Mouse (Mus musculus): ENCODE measurements at regions not wholly inside any gene's neighbourhood (a gene's known extent, or its start where the extent isn't known, plus 50 kb on each side); places are given as distances from the start of the nearest gene placed in this dataset.

- DNase-seq: peak; percentile 24 to 41
Measured at GRCm38 (mm10) chr8:25463532-25463931, 639.4 kb upstream of the Adam5 start.

DNA sequence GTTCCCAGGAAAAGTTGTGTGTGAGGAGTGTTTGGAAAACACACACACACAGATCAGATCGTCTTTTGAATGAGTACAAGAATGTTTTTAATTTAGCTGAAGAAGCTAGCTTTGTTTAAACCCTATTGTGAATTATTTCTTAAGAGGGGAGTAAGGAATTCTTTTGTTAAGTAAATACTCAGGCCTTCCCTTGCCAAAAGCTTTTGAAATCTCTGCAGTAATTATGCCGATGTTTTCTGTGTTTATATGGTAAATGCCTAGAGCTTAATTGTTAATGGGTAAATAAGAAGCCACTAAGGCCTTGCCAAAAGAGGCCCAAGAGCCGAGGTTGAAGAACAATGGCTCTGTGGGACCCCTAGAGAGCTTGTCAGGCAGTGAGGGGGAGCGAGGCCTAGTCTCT, 638.3 kb upstream of the Adam5 start:
- no peak for DNase-seq

DNA sequence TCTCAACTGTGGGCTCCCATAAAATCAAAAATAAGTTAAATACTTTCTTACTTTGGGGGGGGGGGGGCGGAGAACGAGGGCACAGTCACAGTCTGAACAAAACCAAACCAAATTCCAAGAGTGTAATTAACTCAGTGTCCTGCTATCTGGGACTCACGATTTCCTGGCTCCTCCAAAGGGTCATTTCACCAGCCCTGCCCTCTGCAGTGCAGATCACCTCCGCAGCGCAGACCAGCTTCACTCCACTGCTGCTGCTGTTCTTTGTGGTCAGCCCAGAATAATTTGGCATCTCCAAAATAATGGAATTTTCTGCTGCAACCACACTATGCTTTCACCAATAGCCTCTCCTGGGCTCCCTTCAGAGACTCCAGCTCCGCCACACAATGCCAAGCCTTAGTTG, 631.5 kb upstream of the Adam5 start:
- DNase-seq: no peak

DNA sequence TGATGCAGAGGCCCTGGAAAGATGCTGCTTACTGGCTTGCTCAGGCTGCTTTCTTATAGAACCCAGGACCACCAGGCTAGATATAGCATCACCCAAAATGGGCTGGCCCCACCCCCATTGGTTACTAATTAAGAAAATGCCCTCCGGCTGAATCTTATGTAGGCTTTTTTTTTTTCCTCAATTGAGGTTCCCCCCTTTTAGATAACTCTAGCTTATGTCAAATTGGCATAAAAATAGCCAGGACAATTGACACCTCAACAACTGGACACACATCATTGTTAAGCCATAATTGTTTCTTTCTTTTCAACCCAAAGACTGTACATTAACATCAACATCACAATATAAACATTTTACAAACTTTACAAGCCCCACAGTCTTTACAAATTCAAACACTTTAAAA, 630.8 kb upstream of the Adam5 start:
- no peak for DNase-seq

DNA sequence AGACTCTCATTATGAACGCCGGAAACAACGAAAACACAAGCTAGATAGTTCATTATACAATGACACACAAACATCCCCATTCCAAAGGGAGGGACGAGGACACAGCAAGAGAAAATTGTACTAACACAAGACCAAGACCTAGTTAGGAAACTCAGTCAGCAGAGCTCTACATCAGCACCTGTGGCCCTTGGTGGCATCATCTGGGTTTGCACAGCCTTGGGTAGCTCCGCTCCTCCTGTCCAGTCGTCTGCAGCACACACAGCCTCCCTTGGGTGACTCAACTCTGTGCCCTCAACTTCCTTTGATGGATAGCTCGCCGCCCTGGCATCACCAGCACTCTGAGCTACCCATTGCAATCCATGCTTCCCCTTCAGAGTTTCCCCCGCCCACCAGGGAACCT, 629.7 kb upstream of the Adam5 start:
- no peak for DNase-seq

DNA sequence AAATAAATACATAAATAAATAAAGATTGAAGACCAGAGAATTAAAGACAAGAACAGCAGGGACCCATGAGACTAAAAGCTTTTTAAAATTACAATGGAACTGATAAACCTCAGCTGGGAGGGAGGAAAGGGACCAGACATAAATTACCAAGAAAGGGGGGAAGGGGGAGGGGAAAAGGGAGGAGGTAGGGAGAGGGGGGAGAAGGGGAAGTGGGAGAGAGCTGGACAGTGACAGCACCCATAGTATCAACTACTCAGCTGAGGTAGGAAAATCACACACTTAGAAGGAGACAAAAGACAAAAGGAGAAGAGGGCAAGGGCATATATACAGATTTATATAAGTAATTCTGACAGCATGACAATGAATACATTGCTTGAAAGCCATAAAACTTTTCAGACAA, 626.4 kb upstream of the Adam5 start:
- no peak for DNase-seq

DNA sequence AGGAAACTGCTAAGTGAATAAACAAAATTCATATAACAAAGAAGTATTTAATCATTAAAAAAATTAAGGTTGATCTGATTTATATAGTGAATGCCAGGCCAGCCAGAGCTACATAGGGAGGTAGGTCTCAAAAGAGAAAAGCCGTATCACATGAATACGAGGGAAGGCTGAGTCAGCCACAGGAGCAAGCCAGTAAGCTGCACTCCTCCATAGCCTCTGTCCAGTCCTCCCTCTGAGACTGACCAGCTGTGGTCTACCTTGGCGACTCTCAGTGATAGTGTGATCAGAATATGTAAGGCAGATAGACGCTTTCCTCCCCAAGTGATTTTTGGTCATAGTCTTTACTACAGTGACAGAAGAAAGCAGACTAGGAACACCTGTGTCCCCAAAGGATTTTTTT, 625.4 kb upstream of the Adam5 start:
- DNase-seq: no peak

DNA sequence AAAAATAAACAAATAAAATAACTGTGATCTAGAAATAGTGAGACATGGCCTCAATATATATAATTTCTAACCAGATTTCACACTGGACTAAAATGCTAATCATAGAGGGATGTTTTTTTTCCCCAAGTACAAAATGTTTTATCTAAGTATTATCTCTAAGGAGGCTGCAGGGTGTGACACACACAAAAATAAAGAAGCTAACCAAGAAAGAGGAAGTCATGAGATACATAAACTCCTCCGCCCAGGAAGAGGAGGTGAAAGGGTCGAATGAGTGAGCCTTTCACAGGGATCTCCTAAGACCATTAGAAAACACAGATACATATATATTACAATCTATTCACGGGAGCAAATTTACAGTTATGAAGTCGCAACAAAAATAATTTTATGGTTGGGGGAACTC, 623.7 kb upstream of the Adam5 start:
- no peak for DNase-seq

- DNase-seq: no peak
Measured at GRCm38 (mm10) chr8:25445968-25446367, 621.8 kb upstream of the Adam5 start.

- no peak for DNase-seq
Measured at GRCm38 (mm10) chr8:25445054-25445453, 620.9 kb upstream of the Adam5 start.

DNA sequence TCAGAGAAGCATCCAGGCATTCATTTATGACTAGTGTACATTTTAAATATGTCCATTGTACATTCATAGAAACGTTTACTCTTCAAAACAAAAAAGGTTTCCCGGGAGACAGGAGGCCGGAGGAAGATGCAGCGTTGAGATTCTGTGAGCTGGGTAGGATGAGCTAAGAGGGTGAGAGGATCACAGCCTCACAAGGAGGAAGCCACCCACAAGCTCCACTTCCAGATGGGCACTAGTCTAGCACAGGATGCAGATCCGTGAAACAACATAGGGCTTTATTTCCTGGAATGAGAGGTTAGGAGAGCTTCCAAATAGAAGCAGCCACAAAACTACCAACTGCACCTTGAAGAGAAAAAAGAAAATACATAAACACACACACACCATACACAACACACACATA, 619.4 kb upstream of the Adam5 start:
- DNase-seq: no peak

DNA sequence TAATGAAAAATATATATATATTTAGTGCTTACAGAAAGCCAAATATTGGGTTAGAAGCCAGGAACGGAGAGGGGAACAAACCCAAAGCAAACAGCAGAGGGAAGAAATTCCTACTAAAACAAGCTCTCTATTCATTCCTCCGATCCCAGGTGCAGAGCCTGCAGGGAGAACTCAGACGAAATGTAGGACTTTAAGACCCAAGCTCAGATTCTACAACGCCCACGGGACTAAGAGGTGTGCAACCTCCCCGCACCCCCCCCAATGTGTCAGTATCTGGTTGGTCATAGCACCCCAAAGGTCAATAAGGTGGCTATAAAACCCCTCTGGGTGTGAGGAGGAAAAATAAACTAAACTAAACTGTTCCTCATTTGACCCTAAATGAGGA, 616.9 kb upstream of the Adam5 start:
- no peak for DNase-seq

GRCm38 (mm10) chr8:25440391-25441056, 616.4 kb upstream of the Adam5 start:
- peak; percentile 50 to 54 for DNase-seq

DNA sequence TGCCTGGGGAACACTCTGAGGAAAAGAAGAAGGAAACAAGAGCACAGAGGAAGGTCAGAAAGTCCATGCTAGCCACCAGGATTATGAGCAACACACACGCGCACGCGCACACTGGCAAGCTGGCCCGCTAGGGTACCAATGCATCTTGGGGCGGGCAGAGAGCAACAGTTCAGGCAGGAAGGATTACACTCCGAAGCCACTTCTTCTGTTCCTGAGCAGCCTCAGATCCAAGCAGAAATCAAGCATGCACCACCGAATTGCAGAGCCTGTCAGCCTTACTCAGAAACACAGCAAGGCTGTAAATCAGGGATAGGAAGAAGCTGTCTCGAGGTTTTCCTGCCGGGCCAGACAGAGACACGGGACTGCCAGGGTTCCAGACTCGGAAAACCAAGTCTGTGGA, 615.8 kb upstream of the Adam5 start:
- no peak for DNase-seq

- DNase-seq: peak in 1 of 2 experiments; percentile 16
Measured at GRCm38 (mm10) chr8:25438021-25438620, 614.0 kb upstream of the Adam5 start.

DNA sequence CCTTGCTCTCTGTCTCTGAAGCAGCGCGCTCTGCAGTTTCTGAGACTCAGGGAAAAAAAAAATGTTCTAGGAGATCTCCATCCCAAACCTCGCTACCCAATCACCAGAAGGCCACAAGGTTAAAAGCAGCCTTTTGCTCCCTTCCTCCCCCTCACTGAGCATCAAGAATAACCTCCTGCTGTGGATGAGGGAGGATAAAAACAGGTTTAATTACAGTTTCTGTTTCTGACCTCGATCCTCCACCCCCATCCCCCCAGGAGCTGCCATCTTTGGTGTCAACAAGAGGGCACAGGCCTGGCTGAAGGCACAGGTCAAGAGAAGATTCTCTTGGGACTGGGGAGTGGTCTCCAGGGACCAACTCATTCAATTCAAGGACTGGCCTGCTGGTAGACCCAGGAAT, 613.0 kb upstream of the Adam5 start:
- DNase-seq: no peak

DNA sequence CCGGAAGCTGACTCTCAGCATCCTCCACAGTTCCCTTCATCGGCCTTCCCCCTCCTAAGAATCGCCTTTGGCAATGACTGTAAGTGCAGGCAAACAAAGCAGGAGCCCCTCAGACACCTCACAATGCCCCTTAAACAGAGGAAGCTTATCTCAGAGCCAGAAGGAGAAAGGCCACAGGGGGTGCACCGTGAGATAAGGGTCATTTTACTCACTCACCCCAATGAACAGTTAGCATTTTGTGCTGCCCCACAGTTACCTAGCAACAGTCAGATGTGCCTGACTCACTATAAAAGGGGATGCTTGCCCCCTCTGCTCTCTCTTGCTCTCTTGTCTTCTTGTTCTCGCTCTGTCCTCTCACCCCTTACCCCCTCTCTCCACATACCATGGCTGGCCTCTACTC, 606.4 kb upstream of the Adam5 start:
- DNase-seq: no peak

GRCm38 (mm10) chr8:25429846-25430482, 605.8 kb upstream of the Adam5 start:
- DNase-seq: no peak

DNA sequence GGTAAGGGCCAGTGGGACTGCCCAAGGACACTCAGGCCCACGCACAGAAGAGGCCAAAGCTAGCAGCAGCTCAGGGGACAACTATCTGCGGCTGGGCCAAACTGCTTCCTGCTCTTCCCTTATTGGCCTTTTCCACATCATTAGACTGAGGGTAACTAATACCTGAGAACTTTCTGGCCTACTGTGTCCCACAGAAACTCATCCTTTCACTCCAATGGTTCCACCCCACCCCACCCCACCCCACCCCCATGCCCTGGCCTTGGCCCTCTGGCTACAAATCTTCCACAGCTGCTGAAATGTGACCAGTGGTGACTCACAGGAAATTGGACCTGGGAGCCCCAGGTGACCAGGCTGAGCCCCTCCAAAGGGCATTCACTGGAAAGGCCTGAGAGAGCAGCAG, 604.6 kb upstream of the Adam5 start:
- no peak for DNase-seq

- DNase-seq: no peak
Measured at GRCm38 (mm10) chr8:25426207-25426606, 602.0 kb upstream of the Adam5 start.

GRCm38 (mm10) chr8:25421478-25421877, 597.3 kb upstream of the Adam5 start:
- peak; percentile 84 for DNase-seq

DNA sequence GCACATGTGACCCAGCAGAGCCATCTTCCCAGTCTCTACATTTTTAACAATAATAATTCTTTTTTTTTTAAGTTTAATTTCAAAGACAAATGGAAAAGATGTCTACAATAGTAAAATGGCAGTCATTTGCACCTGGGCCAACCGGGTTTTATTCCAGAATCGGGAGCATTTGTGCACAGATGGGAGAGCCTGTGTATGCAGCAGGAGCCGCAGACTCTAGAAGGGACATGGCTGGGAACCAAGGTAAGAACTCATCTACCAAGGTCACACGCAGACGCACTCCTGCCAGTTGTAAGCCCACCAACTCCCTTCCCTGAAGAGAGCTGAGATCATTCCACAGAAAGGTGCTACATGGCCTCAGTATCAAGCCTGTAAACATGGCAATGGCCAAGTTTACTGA, 586.4 kb upstream of the Adam5 start:
- DNase-seq: peak; percentile 61 to 68

DNA sequence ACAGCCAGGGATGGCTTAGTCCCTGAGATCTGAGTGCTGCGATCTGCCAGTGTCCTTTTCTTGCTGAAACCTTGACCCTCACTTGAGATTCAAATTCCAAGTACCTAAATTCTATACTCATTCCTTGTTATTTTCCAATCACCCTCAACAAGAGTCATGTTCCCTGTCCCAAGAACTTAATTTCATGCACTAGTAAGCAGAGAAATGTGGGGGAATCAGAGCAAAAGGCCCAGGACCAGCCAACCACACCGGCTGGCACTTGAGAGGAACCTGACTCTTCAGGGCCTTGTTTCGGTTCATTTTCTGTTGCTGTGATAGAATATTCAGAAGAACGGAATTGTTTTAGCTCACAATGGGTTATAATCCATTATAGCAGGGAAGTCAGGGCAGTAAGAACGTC, 583.7 kb upstream of the Adam5 start:
- DNase-seq: no peak

DNA sequence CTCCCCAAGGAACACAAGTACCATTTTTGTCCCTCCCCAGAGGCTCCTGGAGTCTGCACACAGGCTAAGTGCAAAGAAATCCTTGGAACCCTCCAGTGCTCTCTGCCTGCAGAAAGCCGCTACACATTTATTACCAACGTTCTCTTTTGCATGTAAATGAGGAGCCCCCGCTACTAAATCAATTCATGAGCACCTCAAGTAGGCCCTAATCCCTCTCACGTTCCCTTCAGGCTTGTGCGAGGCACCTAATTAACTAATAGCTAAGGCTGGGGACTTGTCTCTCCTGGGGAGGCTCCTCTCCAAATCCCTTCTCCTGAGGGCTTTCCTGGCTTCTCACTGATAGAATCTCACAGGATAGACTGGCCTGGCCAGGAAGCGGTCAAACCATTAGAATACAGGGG, 568.6 kb upstream of the Adam5 start:
- no peak for DNase-seq

DNA sequence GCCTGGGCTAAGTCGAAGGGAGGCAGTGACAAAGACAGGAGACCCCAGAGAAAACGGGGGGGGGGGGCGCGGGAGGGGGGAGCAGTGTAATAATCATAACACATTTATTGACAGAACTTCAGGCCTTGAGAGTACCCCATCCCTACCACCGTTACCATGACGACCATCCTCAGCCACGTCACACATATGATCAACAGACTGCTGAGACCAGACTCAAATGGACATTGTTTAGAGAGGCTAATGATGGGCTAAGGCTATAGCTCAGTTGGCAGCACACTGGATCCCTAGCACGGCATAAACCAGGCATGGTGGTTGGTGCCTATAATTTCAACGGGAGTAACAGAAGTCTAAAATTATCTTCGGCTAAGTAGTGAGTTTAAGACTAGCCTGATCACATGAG, 565.8 kb upstream of the Adam5 start:
- DNase-seq: peak; percentile 30 to 35

Data from cerebellum, postnatal 10 days (tissue).